Mouse (Mus musculus) layer of hippocampus, adult 9-11 months (tissue): ENCODE measurements around the gene Myo18b.

Experiments used
- DNase-seq: peaks from one replicate; pipeline ENCODE4 v3.0.0; 2022

Myo18b gene

GRCm38 (mm10) chr5:112895674-112896654 is at the start of gene Myo18b:
Myo18b (minus strand) TSS chr5:112896362.
- DNase-seq, result no peak

DNA sequence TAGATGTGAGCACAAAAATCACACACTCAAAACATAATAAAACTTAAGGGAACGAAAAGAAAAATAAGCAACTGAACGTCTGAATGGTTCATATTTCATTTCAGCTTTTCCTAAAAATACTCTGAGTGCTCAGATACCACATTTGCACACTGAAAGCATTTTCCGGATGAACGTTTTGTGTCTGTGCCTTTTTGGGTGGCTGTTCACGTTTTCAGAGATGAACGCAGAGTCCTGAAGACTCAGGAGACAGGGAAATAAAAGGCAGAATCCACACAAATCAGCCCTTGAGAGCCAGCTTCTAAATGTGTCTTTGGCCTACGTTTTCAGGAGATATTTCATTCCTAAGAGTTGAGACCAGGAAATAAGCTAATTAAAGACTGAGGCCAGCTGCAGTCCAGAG is 49.8 kb upstream of the Myo18b start:
- no peak for DNase-seq

- no peak for DNase-seq
These were observed 46.1 kb upstream of the Myo18b start for GRCm38 (mm10) chr5:112942244-112942643.

DNA sequence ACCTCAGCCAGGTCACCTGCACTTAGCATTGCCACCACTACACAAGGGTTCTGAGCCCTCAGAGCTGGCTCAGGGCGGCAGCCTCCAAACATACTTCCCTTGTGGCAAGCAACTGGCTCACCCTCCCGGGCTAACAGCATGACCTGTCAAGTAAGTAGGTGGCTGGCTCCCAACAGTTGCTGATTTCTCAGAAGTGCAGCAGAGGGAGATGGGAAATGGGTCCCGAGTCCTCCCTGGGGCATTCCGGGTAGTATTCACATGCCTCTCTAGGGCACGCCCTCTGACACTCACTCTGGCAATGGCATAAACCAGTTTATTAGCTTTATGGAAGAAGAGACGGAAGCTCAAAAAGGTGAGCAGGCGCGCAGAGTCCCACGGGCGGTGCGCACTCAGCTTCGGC is 44.8 kb upstream of the Myo18b start:
- no peak for DNase-seq

DNA sequence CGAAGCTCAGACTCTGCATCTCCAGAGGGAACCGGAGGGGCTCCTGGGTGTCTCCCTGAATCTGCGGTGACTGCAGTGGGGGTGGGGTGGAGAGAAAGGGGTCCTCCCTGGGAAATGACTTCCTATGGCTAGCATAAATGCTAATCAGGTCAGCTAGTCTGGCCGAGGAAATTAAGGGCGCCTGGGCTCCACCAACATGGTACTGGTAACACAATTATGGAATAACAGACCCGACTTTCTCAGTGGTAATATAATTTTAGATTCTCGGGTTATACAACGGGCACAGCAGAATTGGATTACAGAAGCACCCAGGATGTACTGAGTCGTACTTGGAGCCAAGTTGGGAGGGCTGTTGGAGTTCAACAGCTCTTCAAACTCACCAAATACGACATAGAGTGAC is 40.5 kb upstream of the Myo18b start:
- DNase-seq, result no peak

- DNase-seq, result no peak
These were observed 39.3 kb upstream of the Myo18b start for GRCm38 (mm10) chr5:112935436-112935835.

DNA sequence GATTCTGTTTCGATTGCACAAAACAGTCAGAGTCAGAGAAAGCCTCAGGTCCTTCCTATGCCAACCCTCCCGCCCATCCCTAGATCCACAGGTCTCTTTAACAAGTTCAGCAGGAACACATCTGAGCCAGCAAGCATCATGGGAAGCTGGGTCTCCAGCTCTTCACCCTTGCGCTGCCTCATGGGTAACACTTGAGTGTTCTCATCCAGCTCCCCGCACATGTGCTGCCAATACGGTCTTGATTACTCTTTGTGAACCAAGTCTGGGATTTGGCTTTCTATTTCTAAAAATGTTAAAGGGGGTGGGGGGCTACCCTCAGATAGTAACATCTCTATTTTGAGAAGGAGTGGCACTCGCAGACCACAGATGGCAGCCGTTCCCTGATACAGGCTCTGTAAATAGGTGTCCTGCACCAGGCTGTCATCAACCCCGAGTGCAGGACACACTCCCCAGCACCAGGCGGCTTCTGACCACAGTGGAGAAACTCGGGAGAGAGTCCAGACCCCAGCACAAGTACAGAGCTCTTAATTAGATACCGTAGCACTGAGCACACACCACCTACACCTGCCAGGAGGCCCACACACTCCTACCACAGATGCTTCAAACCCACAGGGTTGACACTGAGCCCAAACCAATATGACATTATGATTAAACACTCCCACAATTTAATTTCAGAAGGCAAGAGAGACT is 36.9 kb upstream of the Myo18b start:
- peak; percentile 84 for DNase-seq

DNA sequence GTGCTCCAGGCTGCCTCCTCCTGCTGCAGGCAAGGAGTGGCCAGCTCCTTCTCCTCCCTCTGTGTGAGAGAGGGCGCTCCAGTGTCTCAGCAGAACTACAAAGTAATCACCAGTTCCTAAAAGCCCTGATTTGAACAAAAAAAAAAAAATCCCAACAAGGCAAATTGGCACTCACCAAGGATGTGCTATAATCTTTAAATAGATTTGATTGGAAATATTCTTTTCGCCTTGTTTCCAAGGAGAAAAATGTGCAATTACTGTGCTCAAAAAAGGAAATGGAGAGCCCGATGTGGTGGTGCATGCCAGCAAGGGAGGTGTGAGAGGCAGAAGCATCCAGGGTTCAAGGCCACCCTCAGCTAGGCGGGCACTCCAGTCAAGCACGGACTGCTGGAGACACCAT is 35.7 kb upstream of the Myo18b start:
- DNase-seq, result no peak

DNA sequence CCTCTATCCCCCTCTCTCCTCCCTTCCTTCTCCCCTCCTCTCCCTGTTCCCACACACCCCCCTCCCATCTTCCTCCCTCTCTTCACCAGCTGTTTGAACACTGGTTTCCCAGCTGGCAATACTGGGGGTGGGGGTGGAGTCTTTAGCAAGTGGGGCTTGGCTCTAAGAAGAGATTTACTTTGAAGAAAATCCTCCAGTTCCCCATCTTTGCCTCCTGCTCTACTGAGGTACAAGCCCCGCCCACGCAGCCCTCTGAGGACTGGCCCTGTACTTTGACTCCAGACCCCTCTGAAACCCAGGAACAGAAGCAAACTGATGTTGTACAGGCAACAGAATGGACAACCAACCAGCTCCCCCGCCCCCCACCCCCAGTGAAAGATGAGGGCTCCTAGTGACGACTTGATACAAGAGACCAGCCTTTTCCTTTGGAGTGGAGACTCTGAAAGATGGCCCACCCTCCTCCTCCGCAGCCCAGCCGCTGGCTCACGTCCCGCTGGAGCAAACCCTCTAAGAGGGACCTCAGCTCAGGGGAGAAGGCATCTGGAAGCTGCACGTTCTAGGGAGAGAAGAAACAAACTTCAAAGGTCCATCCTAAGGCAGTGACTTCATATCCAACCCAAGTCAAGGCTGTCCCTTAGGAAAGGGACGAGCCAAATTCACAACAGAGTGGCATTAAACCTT is 32.2 kb upstream of the Myo18b start:
- no peak for DNase-seq

GRCm38 (mm10) chr5:112925422-112925821 is 29.3 kb upstream of the Myo18b start:
- DNase-seq, result no peak

DNA sequence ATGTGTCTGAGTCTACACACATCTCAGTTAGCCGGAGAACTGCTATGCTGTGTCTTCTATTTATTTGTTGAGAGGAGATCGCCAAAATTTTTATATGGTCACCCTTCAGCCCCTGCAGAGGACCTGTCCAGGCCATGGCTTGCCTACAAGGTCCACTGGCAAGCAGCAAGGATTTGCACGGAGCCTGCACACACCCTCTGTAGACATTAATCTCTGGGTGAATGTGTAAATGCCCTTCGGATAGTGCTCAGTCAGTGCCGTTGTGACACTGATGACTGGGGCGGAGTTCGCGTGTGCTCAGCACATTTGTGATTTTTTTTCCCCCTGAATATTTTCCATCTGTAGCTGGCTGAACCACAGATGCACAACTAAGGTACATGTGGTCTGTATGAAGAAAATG is 28.6 kb upstream of the Myo18b start:
- no peak for DNase-seq

DNA sequence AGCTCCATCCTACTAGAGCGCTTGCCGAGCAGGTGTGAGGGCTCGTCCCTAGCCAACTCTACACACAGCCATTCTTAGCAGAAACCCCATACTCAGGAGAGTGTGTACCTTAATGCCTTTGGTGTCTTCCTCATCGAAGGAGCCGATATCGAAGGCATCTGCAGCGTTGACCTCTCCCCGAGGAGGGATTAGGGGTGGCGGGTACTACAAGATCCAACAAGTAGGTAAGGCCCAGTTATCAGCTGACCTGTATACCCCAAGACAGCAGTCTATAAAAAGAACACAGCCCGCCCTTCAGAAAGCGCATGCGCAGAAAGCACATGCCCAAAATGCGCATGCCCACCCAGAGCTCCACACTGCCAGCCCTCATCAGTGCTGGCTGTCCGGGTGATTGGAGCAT is 27.7 kb upstream of the Myo18b start:
- DNase-seq, result no peak

- no peak for DNase-seq
These were observed 25.8 kb upstream of the Myo18b start for GRCm38 (mm10) chr5:112921914-112922313.

DNA sequence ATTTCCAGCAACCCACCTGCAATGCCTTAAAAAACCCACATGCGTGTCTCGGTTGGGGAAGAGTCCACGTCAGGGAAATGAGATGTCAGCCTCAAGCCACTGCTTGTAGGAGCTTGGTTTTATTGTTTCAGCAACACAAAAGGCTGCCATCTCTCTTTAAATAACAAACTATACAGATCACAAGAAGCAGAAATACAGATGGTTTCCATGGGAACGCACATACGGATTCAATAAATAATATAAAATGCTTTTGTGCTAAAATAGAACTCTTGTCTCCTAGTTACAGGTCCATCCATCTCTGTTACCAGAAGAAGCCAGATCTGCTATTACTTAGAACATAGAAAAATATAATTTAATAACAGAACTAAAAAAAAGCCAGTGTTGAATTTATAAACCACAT is 14.2 kb upstream of the Myo18b start:
- no peak for DNase-seq

GRCm38 (mm10) chr5:112908169-112908614 is 12.0 kb upstream of the Myo18b start:
- DNase-seq, result no peak

DNA sequence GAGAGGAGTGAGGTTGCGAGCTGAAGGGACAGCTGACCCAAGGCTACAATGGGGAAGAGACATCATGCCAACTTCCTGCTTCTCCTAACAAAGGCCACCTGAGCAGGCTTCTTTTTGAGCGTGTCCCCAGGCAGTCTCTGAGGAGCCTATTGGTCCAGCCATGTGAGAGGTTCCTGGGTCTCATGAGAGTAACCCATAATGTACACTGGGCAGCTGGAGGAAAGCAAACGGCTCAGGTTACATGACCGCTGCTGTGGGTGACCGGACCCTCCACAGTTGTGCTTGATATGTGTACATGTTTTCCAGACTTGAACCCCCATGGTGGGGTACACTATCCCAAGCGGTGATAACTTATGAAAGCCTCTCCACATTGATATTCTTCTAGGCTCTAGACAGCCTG is 11.3 kb upstream of the Myo18b start:
- DNase-seq, result no peak

GRCm38 (mm10) chr5:112893462-112894060 is 2.6 kb downstream of the Myo18b start:
- no peak for DNase-seq

GRCm38 (mm10) chr5:112892411-112892810 is 3.8 kb downstream of the Myo18b start:
- no peak for DNase-seq

DNA sequence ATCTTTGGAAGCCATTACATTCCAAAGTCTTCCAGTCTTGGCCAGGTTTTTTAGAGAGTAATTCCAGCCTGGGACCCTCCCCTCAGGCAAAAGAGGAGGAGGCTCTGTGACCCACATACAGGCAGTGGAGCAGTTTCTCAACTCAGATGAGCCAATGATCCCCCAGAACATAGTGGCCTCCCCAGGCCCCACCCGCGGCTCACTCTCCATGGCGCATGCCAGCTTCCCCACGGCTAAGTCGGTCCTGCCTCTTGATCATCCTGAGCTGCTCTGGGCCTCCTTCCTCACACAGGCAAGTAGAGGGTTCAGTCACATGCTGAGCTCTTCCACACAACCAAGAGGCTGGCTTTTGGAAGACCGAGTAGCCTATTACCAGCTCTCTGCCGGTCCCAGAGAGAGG is 7.5 kb downstream of the Myo18b start:
- no peak for DNase-seq

GRCm38 (mm10) chr5:112886687-112887491 is 9.3 kb downstream of the Myo18b start:
- peak; percentile 47 for DNase-seq

DNA sequence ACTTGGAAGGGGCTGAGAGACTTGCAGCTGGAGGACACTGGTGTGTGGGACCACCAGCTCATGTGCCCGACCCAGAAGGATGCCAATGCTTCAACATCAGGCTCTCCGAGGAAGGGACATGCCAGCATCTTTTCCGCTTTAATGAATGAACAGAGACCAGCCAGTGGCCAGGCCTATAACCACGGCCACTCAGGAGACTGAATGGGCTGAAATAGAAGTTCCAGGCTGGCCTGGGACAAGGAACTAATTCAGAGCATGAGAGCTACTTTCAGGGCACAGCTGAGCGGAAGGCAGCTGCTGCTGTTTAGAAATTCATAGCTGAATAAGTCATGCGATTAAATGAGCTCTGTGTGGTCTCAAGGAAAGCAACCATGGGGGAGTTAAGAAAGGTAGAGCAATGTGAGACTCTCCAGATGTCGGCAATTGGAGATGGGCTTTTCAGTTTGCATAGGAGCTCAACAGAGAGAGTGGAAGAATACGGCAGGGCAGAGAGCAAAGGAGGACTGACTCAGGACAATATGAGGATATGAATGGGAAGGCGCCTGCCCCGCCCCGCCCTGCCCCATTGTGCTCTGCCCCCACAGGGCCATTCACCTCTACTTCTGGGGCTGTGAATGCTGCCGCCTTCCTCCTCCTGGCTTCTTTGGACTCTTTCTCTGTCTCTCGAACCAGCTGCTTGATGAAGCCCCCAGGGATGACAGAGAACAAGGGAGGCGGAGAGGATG is 18.6 kb downstream of the Myo18b start:
- DNase-seq, result peak; percentile 48
